Mouse (Mus musculus) liver, embryonic 16.5 days (tissue): ENCODE results near the gene Gm49321. TPM values are rescaled to one million over a fixed set of nuclear protein-coding genes. Genes with fewer than 3 reads are reported as not detected.

Experiments used
- ATAC-seq: fragments of 200-750 bp; cut with Nextera tagmentation; 2 replicates; pipeline ENCODE4 v1.8.0; 2017; ENCODE audit warnings: low read depth, mild to moderate bottlenecking, moderate number of reproducible peaks, moderate library complexity
- H3K27ac ChIP-seq: fragments of 300-500 bp; sonication (generic); 2 replicates; pipeline ENCODE4 v1.5.1; 2014; ENCODE audit warnings: mild to moderate bottlenecking, low read length
- H3K27me3 ChIP-seq: fragments of 300-500 bp; sonication (generic); 2 replicates; pipeline ENCODE4 v1.6.1; 2014; ENCODE audit warnings: low read depth, low read length, mixed read lengths; ENCODE audit not compliant: control insufficient read depth, insufficient read depth
- H3K36me3 ChIP-seq: fragments of 300-500 bp; sonication (generic); 2 replicates; pipeline ENCODE4 v1.6.1; 2014; ENCODE audit warnings: mild to moderate bottlenecking; ENCODE audit not compliant: control insufficient read depth, insufficient read depth
- H3K4me1 ChIP-seq: fragments of 300-500 bp; sonication (generic); 2 replicates; pipeline ENCODE4 v1.6.1; 2014; ENCODE audit warnings: low read depth, low read length, mixed read lengths; ENCODE audit not compliant: control insufficient read depth
- H3K4me2 ChIP-seq: fragments of 300-500 bp; sonication (generic); 2 replicates; pipeline ENCODE4 v1.6.1; 2014; ENCODE audit warnings: low read depth, low read length, mixed read lengths
- H3K4me3 ChIP-seq: fragments of 300-500 bp; sonication (generic); 2 replicates; pipeline ENCODE4 v1.5.1; 2014; ENCODE audit warnings: low read depth, mild to moderate bottlenecking, low read length
- H3K9ac ChIP-seq: fragments of 300-500 bp; sonication (generic); 2 replicates; pipeline ENCODE4 v1.6.1; 2014; ENCODE audit warnings: low read depth, low read length
- H3K9me3 ChIP-seq: fragments of 300-500 bp; sonication (generic); replicated peaks from 2 replicates; pipeline ENCODE4 v1.6.1; 2016; ENCODE audit warnings: low read length; ENCODE audit not compliant: control insufficient read depth
- WGBS: fragments of 180-500 bp; shearing (Covaris S2); extraction: QIAGEN DNeasy Blood & Tissue Kit; methylation state at CpG from one replicate; pipeline ENCODE4 v1.1.7; 2014; ENCODE audit not compliant: insufficient replicate concordance; 5-methylcytosine and 5-hydroxymethylcytosine counted together
- polyA plus RNA-seq: library from polyadenylated mRNA; unstranded; fragments of >200 nt; fragmentation: Nextera tagmentation; extraction: Ambion mirVana; gene quantifications from 2 replicates; pipeline ENCODE4 v1.2.1, GENCODE M21; 2015

Gene Gm49321
- polyA plus RNA-seq, 1 experiment from 2014 or later = 3.9 TPM

- no peak for ATAC-seq
- no peak overlapping the region for H3K9ac ChIP-seq
- no peak overlapping the region for H3K27ac ChIP-seq
- H3K4me1 ChIP-seq = peaks cover 4% of the 10 kb centered on the region
- no peak overlapping the region for H3K4me2 ChIP-seq
- H3K27me3 ChIP-seq = no peaks in the 10 kb centered on the region
- WGBS = 45% methylated on average over 5 of the region's 5 CpGs
- H3K36me3 ChIP-seq = no peaks in the 10 kb centered on the region
- H3K4me3 ChIP-seq = no peak overlapping the region
- no peaks in the 10 kb centered on the region for H3K9me3 ChIP-seq
These were observed 33.1 kb upstream of the Gm49321 start for GRCm38 (mm10) chr12:73904133-73904934.

- WGBS = 49% methylated on average over 2 of the region's 2 CpGs
- H3K27me3 ChIP-seq = no peaks in the 10 kb centered on the region
- no peak for ATAC-seq
These were observed 32.4 kb upstream of the Gm49321 start for GRCm38 (mm10) chr12:73905041-73905440.

GRCm38 (mm10) chr12:73905555-73905954, 31.9 kb upstream of the Gm49321 start:
- Histone ChIP-seq H3K4me2 (no peak overlapping the region), H3K27me3 (no peaks in the 10 kb centered on the region), H3K9ac (no peak overlapping the region), H3K36me3 (no peaks in the 10 kb centered on the region), H3K9me3 (no peaks in the 10 kb centered on the region), H3K27ac (no peak overlapping the region), H3K4me3 (no peak overlapping the region), H3K4me1 (peaks cover 4% of the 10 kb centered on the region)
- no peak for ATAC-seq
- 66% methylated on average over 4 of the region's 4 CpGs for WGBS

More at GRCm38 (mm10) chr12:73905041-73905440, 32.4 kb upstream of the Gm49321 start:
- no peaks in the 10 kb centered on the region for H3K9me3 ChIP-seq
- no peak overlapping the region for H3K4me3 ChIP-seq
- H3K27ac ChIP-seq = no peak overlapping the region
- H3K4me1 ChIP-seq = peaks cover 4% of the 10 kb centered on the region
- H3K9ac ChIP-seq = no peak overlapping the region
- no peak overlapping the region for H3K4me2 ChIP-seq
- no peaks in the 10 kb centered on the region for H3K36me3 ChIP-seq

- WGBS = 1% methylated on average over 18 of the region's 18 CpGs
- H3K27ac ChIP-seq = peak overlapping the region; percentile 71
- H3K9ac ChIP-seq = peak overlapping the region; percentile 67
- H3K36me3 ChIP-seq = no peaks in the 10 kb centered on the region
- ATAC-seq = peak; percentile 64
- H3K9me3 ChIP-seq = no peaks in the 10 kb centered on the region
- peak overlapping the region; percentile 97 for H3K4me3 ChIP-seq
- H3K4me1 ChIP-seq = peaks cover 4% of the 10 kb centered on the region
- peak overlapping the region; percentile 90 for H3K4me2 ChIP-seq
- no peaks in the 10 kb centered on the region for H3K27me3 ChIP-seq
These were observed 30.3 kb upstream of the Gm49321 start for GRCm38 (mm10) chr12:73907079-73907672.

- Histone ChIP-seq H3K9ac (peak overlapping the region; percentile 96), H3K4me2 (peak overlapping the region; percentile 90), H3K27me3 (no peaks in the 10 kb centered on the region), H3K36me3 (no peaks in the 10 kb centered on the region), H3K9me3 (no peaks in the 10 kb centered on the region), H3K27ac (peak overlapping the region; percentile 92), H3K4me1 (peaks cover 4% of the 10 kb centered on the region), H3K4me3 (peak overlapping the region; percentile 97)
- WGBS = 0% methylated on average over 46 of the region's 51 CpGs
- ATAC-seq = peak; percentile 99
These were observed 29.7 kb upstream of the Gm49321 start for GRCm38 (mm10) chr12:73907673-73908150.

GRCm38 (mm10) chr12:73908274-73909012, 29.0 kb upstream of the Gm49321 start:
- H3K4me2 ChIP-seq = peak overlapping the region; percentile 90
- peak; percentile 13 for ATAC-seq
- H3K4me1 ChIP-seq = peaks cover 4% of the 10 kb centered on the region
- H3K4me3 ChIP-seq = peak overlapping the region; percentile 97
- no peaks in the 10 kb centered on the region for H3K27me3 ChIP-seq
- WGBS = under 1% methylated on average over 62 of the region's 76 CpGs
- peak overlapping the region; percentile 96 for H3K9ac ChIP-seq
- H3K36me3 ChIP-seq = no peaks in the 10 kb centered on the region
- no peaks in the 10 kb centered on the region for H3K9me3 ChIP-seq
- peak overlapping the region; percentile 92 for H3K27ac ChIP-seq

GRCm38 (mm10) chr12:73909013-73909575, 28.4 kb upstream of the Gm49321 start:
- H3K27ac ChIP-seq = no peak overlapping the region
- ATAC-seq = no peak
- H3K9me3 ChIP-seq = no peaks in the 10 kb centered on the region

GRCm38 (mm10) chr12:73918479-73918878, 19.0 kb upstream of the Gm49321 start:
- Histone ChIP-seq H3K4me1 (no peaks in the 10 kb centered on the region), H3K4me2 (no peak overlapping the region), H3K27ac (no peak overlapping the region), H3K4me3 (no peak overlapping the region), H3K27me3 (no peaks in the 10 kb centered on the region), H3K9me3 (no peaks in the 10 kb centered on the region), H3K9ac (no peak overlapping the region), H3K36me3 (no peaks in the 10 kb centered on the region)
- WGBS = 79% methylated on average over 5 of the region's 5 CpGs
- ATAC-seq = no peak

More at GRCm38 (mm10) chr12:73909013-73909575, 28.4 kb upstream of the Gm49321 start:
- Histone ChIP-seq H3K4me3 (peak overlapping the region; percentile 97), H3K36me3 (no peaks in the 10 kb centered on the region), H3K9ac (peak overlapping the region; percentile 96), H3K27me3 (no peaks in the 10 kb centered on the region), H3K4me2 (peak overlapping the region; percentile 90), H3K4me1 (peaks cover 4% of the 10 kb centered on the region)
- WGBS = 6% methylated on average over 6 of the region's 6 CpGs
